Mouse (Mus musculus): ENCODE data around the gene Smoc2. TPM values are rescaled to one million over a fixed set of nuclear protein-coding genes. Genes with fewer than 3 reads are reported as not detected.

Gene Smoc2
- polyA plus RNA-seq, 1 experiment = 24.6 TPM

- TF ChIP-seq POLR2A (IDR thresholded peaks at IDR 0.05; ENCODE audit: control insufficient read depth, low read depth, low read length) (no peak), CTCF (IDR thresholded peaks at IDR 0.05; ENCODE audit: control insufficient read depth, insufficient read depth, insufficient replicate concordance, low read depth, low read length) (no peak)
- H3K4me1 ChIP-seq (ENCODE audit: control insufficient read depth, insufficient read depth, low read length) = no peaks in the 10 kb centered on the region; the same call in 1 of the 2 replicates
- H3K4me3 ChIP-seq (ENCODE audit: control insufficient read depth, low read depth, low read length) = no peak overlapping the region
- no peaks in the 10 kb centered on the region for H3K36me3 ChIP-seq (ENCODE audit: control insufficient read depth, insufficient read depth, low read length)
- no peak overlapping the region for H3K27ac ChIP-seq (ENCODE audit: control insufficient read depth, insufficient read depth, low read depth, low read length)
- no peaks in the 10 kb centered on the region for H3K27me3 ChIP-seq (ENCODE audit: control insufficient read depth, insufficient read depth, low read length)
Measured at GRCm38 (mm10) chr17:14254616-14255015, 24.7 kb upstream of the Smoc2 start.

- Histone ChIP-seq H3K4me1 (ENCODE audit: control insufficient read depth, insufficient read depth, low read length) (no peaks in the 10 kb centered on the region; the same call in 1 of the 2 replicates), H3K27me3 (ENCODE audit: control insufficient read depth, insufficient read depth, low read length) (no peaks in the 10 kb centered on the region), H3K27ac (ENCODE audit: control insufficient read depth, insufficient read depth, low read depth, low read length) (no peak overlapping the region), H3K4me3 (ENCODE audit: control insufficient read depth, low read depth, low read length) (no peak overlapping the region), H3K36me3 (ENCODE audit: control insufficient read depth, insufficient read depth, low read length) (no peaks in the 10 kb centered on the region)
- TF ChIP-seq POLR2A (IDR thresholded peaks at IDR 0.05; ENCODE audit: control insufficient read depth, low read depth, low read length) (no peak), CTCF (IDR thresholded peaks at IDR 0.05; ENCODE audit: control insufficient read depth, insufficient read depth, insufficient replicate concordance, low read depth, low read length) (no peak)
Measured at GRCm38 (mm10) chr17:14257799-14258520, 21.3 kb upstream of the Smoc2 start.

- no peaks in the 10 kb centered on the region for H3K36me3 ChIP-seq (ENCODE audit: control insufficient read depth, insufficient read depth, low read length)
- TF ChIP-seq CTCF (IDR thresholded peaks at IDR 0.05; ENCODE audit: control insufficient read depth, insufficient read depth, insufficient replicate concordance, low read depth, low read length) = no peak
- TF ChIP-seq POLR2A (IDR thresholded peaks at IDR 0.05; ENCODE audit: control insufficient read depth, low read depth, low read length) = no peak
- no peak overlapping the region for H3K27ac ChIP-seq (ENCODE audit: control insufficient read depth, insufficient read depth, low read depth, low read length)
- H3K4me1 ChIP-seq (ENCODE audit: control insufficient read depth, insufficient read depth, low read length) = no peaks in the 10 kb centered on the region; the same call in 1 of the 2 replicates
- no peak overlapping the region for H3K4me3 ChIP-seq (ENCODE audit: control insufficient read depth, low read depth, low read length)
- H3K27me3 ChIP-seq (ENCODE audit: control insufficient read depth, insufficient read depth, low read length) = no peaks in the 10 kb centered on the region
Measured at GRCm38 (mm10) chr17:14258906-14259305, 20.4 kb upstream of the Smoc2 start.

GRCm38 (mm10) chr17:14260966-14261365, 18.3 kb upstream of the Smoc2 start:
- no peaks in the 10 kb centered on the region for H3K4me1 ChIP-seq (ENCODE audit: control insufficient read depth, insufficient read depth, low read length)
- no peaks in the 10 kb centered on the region for H3K36me3 ChIP-seq (ENCODE audit: control insufficient read depth, insufficient read depth, low read length)
- no peak overlapping the region for H3K27ac ChIP-seq (ENCODE audit: control insufficient read depth, insufficient read depth, low read depth, low read length)
- TF ChIP-seq CTCF (IDR thresholded peaks at IDR 0.05; ENCODE audit: control insufficient read depth, insufficient read depth, insufficient replicate concordance, low read depth, low read length) (no peak), POLR2A (IDR thresholded peaks at IDR 0.05; ENCODE audit: control insufficient read depth, low read depth, low read length) (no peak)
- H3K27me3 ChIP-seq (ENCODE audit: control insufficient read depth, insufficient read depth, low read length) = no peaks in the 10 kb centered on the region
- no peak overlapping the region for H3K4me3 ChIP-seq (ENCODE audit: control insufficient read depth, low read depth, low read length)

GRCm38 (mm10) chr17:14262217-14262616, 17.1 kb upstream of the Smoc2 start:
- Histone ChIP-seq H3K27ac (ENCODE audit: control insufficient read depth, insufficient read depth, low read depth, low read length) (no peak overlapping the region), H3K4me3 (ENCODE audit: control insufficient read depth, low read depth, low read length) (no peak overlapping the region), H3K27me3 (ENCODE audit: control insufficient read depth, insufficient read depth, low read length) (no peaks in the 10 kb centered on the region), H3K36me3 (ENCODE audit: control insufficient read depth, insufficient read depth, low read length) (no peaks in the 10 kb centered on the region), H3K4me1 (ENCODE audit: control insufficient read depth, insufficient read depth, low read length) (no peaks in the 10 kb centered on the region)
- TF ChIP-seq POLR2A (IDR thresholded peaks at IDR 0.05; ENCODE audit: control insufficient read depth, low read depth, low read length) (no peak), CTCF (IDR thresholded peaks at IDR 0.05; ENCODE audit: control insufficient read depth, insufficient read depth, insufficient replicate concordance, low read depth, low read length) (no peak)

GRCm38 (mm10) chr17:14268001-14268400, 11.3 kb upstream of the Smoc2 start:
- TF ChIP-seq POLR2A (IDR thresholded peaks at IDR 0.05; ENCODE audit: control insufficient read depth, low read depth, low read length) (no peak), CTCF (IDR thresholded peaks at IDR 0.05; ENCODE audit: control insufficient read depth, insufficient read depth, insufficient replicate concordance, low read depth, low read length) (no peak)
- Histone ChIP-seq H3K4me3 (ENCODE audit: control insufficient read depth, low read depth, low read length) (no peak overlapping the region), H3K27me3 (ENCODE audit: control insufficient read depth, insufficient read depth, low read length) (no peaks in the 10 kb centered on the region), H3K4me1 (ENCODE audit: control insufficient read depth, insufficient read depth, low read length) (no peaks in the 10 kb centered on the region), H3K36me3 (ENCODE audit: control insufficient read depth, insufficient read depth, low read length) (no peaks in the 10 kb centered on the region), H3K27ac (ENCODE audit: control insufficient read depth, insufficient read depth, low read depth, low read length) (no peak overlapping the region)

GRCm38 (mm10) chr17:14273386-14273785, 5.9 kb upstream of the Smoc2 start:
- no peaks in the 10 kb centered on the region for H3K4me1 ChIP-seq (ENCODE audit: control insufficient read depth, insufficient read depth, low read length)
- no peak overlapping the region for H3K4me3 ChIP-seq (ENCODE audit: control insufficient read depth, low read depth, low read length)
- no peak overlapping the region for H3K27ac ChIP-seq (ENCODE audit: control insufficient read depth, insufficient read depth, low read depth, low read length)
- H3K27me3 ChIP-seq (ENCODE audit: control insufficient read depth, insufficient read depth, low read length) = no peaks in the 10 kb centered on the region
- H3K36me3 ChIP-seq (ENCODE audit: control insufficient read depth, insufficient read depth, low read length) = no peaks in the 10 kb centered on the region
- TF ChIP-seq POLR2A (IDR thresholded peaks at IDR 0.05; ENCODE audit: control insufficient read depth, low read depth, low read length) = no peak
- no peak for TF ChIP-seq CTCF (IDR thresholded peaks at IDR 0.05; ENCODE audit: control insufficient read depth, insufficient read depth, insufficient replicate concordance, low read depth, low read length)

Measured in testis, adult 2 months (tissue).